Mouse (Mus musculus): Measurements from ENCODE around the gene Stab2. TPM values are rescaled to one million over a fixed set of nuclear protein-coding genes. Genes with fewer than 3 reads are reported as not detected.
A peak's percentile ranks its signal among the peaks of the same experiment; 100 is the strongest.

The Stab2 gene
- total RNA-seq, 2 experiments from 2014 or later: not detected

- ATAC-seq (replicated peaks; ENCODE audit: low FRiP score, low TSS enrichment, poor library complexity, severe bottlenecking): no peak
Observed at GRCm38 (mm10) chr10:86842659-86843058, 165.2 kb downstream of the Stab2 start.

GRCm38 (mm10) chr10:86838827-86839226 lies 169.0 kb downstream of the Stab2 start:
- no peak for ATAC-seq (replicated peaks; ENCODE audit: low FRiP score, low TSS enrichment, poor library complexity, severe bottlenecking)

GRCm38 (mm10) chr10:86836784-86837183 lies 171.0 kb downstream of the Stab2 start:
- no peak for ATAC-seq (replicated peaks; ENCODE audit: low FRiP score, low TSS enrichment, poor library complexity, severe bottlenecking)

GRCm38 (mm10) chr10:86829515-86829914 lies 178.3 kb downstream of the Stab2 start:
- no peak for ATAC-seq (replicated peaks; ENCODE audit: low FRiP score, low TSS enrichment, poor library complexity, severe bottlenecking)

GRCm38 (mm10) chr10:86828221-86829135 lies 179.3 kb downstream of the Stab2 start:
- no peak for ATAC-seq (replicated peaks; ENCODE audit: low FRiP score, low TSS enrichment, poor library complexity, severe bottlenecking)

- no peak for ATAC-seq (replicated peaks; ENCODE audit: low FRiP score, low TSS enrichment, poor library complexity, severe bottlenecking)
Observed at GRCm38 (mm10) chr10:86826929-86827328, 180.9 kb downstream of the Stab2 start.

- ATAC-seq (replicated peaks; ENCODE audit: low FRiP score, low TSS enrichment, poor library complexity, severe bottlenecking): no peak
Observed at GRCm38 (mm10) chr10:86825871-86826522, 181.8 kb downstream of the Stab2 start.

- no peak for ATAC-seq (replicated peaks; ENCODE audit: low FRiP score, low TSS enrichment, poor library complexity, severe bottlenecking)
Observed at GRCm38 (mm10) chr10:86824871-86825270, 183.0 kb downstream of the Stab2 start.

- no peak for ATAC-seq (replicated peaks; ENCODE audit: low FRiP score, low TSS enrichment, poor library complexity, severe bottlenecking)
Observed at GRCm38 (mm10) chr10:86824093-86824492, 183.7 kb downstream of the Stab2 start.

GRCm38 (mm10) chr10:86821014-86821413 lies 186.8 kb downstream of the Stab2 start:
- ATAC-seq (replicated peaks; ENCODE audit: low FRiP score, low TSS enrichment, poor library complexity, severe bottlenecking): no peak

GRCm38 (mm10) chr10:86819649-86820165 lies 188.1 kb downstream of the Stab2 start:
- ATAC-seq (replicated peaks; ENCODE audit: low FRiP score, low TSS enrichment, poor library complexity, severe bottlenecking): no peak

- no peak for ATAC-seq (replicated peaks; ENCODE audit: low FRiP score, low TSS enrichment, poor library complexity, severe bottlenecking)
Observed at GRCm38 (mm10) chr10:86815133-86815532, 192.7 kb downstream of the Stab2 start.

- no peak for ATAC-seq (replicated peaks; ENCODE audit: low FRiP score, low TSS enrichment, poor library complexity, severe bottlenecking)
Observed at GRCm38 (mm10) chr10:86814292-86815131, 193.3 kb downstream of the Stab2 start.

GRCm38 (mm10) chr10:86810612-86811011 lies 197.2 kb downstream of the Stab2 start:
- ATAC-seq (replicated peaks; ENCODE audit: low FRiP score, low TSS enrichment, poor library complexity, severe bottlenecking): no peak

GRCm38 (mm10) chr10:86810000-86810399 lies 197.8 kb downstream of the Stab2 start:
- ATAC-seq (replicated peaks; ENCODE audit: low FRiP score, low TSS enrichment, poor library complexity, severe bottlenecking): no peak

- ATAC-seq (replicated peaks; ENCODE audit: low FRiP score, low TSS enrichment, poor library complexity, severe bottlenecking): peak; percentile 28; the same call in 1 of the 2 replicates
Observed at GRCm38 (mm10) chr10:86808013-86808758, 199.6 kb downstream of the Stab2 start.

- ATAC-seq (replicated peaks; ENCODE audit: low FRiP score, low TSS enrichment, poor library complexity, severe bottlenecking): peak; percentile 83
Observed at GRCm38 (mm10) chr10:86807362-86807761, 200.5 kb downstream of the Stab2 start.

- no peak for ATAC-seq (replicated peaks; ENCODE audit: low FRiP score, low TSS enrichment, poor library complexity, severe bottlenecking)
Observed at GRCm38 (mm10) chr10:86796073-86796741, 211.6 kb downstream of the Stab2 start.
